Mouse (Mus musculus) lung, postnatal 0 days (tissue): ENCODE results near the gene Cadm2.

ENCODE experiments used
- CTCF ChIP-seq: IDR thresholded peaks from 2 replicates; pipeline ENCODE4 v1.5.1; 2016; ENCODE audit warnings: antibody characterized with exemption, mild to moderate bottlenecking
- EP300 ChIP-seq: IDR thresholded peaks from 2 replicates; pipeline ENCODE4 v1.6.1; 2016; ENCODE audit warnings: antibody characterized with exemption, mild to moderate bottlenecking, control low read depth

DNA sequence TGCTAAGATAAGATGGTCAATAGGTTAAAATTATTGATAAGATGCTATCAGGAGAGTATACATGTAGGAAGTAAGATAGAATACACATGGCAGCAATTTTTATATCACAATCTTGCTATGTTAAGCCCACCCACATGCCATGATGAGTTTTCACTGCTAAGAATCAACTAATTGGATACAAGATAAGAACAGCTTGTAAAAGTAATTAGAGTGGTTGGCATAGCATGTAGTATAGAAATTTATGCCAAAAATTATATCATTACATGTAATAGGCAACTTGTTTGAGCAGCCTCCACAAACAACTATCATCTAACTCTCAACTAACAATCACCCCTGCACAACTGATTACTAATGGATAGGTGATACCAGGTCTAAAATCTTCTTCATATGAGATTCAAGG lies 809.2 kb downstream of the Cadm2 start:
- TF ChIP-seq EP300 = no peak
- TF ChIP-seq CTCF = no peak
